Mouse (Mus musculus) erythroblast, embryonic 14.5 days (primary cell): ENCODE results near the gene Olfr957. TPM values are rescaled to one million over a fixed set of nuclear protein-coding genes. Genes with fewer than 3 reads are reported as not detected.

Source experiments
- H3K27me3 ChIP-seq: 2 replicates; pipeline ENCODE4 v1.6.1; 2012; ENCODE audit warnings: inconsistent platforms; ENCODE audit not compliant: control insufficient read depth
- H3K36me3 ChIP-seq: 2 replicates; pipeline ENCODE4 v1.6.1; 2012; ENCODE audit warnings: mild to moderate bottlenecking, inconsistent platforms; ENCODE audit not compliant: control insufficient read depth
- H3K4me1 ChIP-seq: 2 replicates; pipeline ENCODE4 v1.6.1; 2012; ENCODE audit warnings: inconsistent platforms; ENCODE audit not compliant: control insufficient read depth
- H3K4me3 ChIP-seq: replicated peaks from 2 replicates; pipeline ENCODE3; 2012; ENCODE audit warnings: moderate library complexity, mild to moderate bottlenecking, inconsistent platforms
- H3K9me3 ChIP-seq: 2 replicates; pipeline ENCODE4 v1.6.1; 2012; ENCODE audit warnings: low read length, inconsistent platforms, mixed read lengths; ENCODE audit not compliant: control insufficient read depth
- GATA1 ChIP-seq: IDR thresholded peaks from 2 replicates; pipeline ENCODE4 v1.6.1; 2012; ENCODE audit warnings: low read length, inconsistent platforms, mixed read lengths
- TAL1 ChIP-seq: IDR thresholded peaks from 3 replicates; pipeline ENCODE4 v1.6.1; 2012; ENCODE audit warnings: low read length, inconsistent platforms, mixed read lengths
- polyA plus RNA-seq: library from polyadenylated mRNA; stranded (reverse); fragments of >175 nt; gene quantifications from 2 replicates; pipeline ENCODE4 v1.2.3, GENCODE M21; 2012

Olfr957 gene
- polyA plus RNA-seq, 1 experiment = not detected

DNA sequence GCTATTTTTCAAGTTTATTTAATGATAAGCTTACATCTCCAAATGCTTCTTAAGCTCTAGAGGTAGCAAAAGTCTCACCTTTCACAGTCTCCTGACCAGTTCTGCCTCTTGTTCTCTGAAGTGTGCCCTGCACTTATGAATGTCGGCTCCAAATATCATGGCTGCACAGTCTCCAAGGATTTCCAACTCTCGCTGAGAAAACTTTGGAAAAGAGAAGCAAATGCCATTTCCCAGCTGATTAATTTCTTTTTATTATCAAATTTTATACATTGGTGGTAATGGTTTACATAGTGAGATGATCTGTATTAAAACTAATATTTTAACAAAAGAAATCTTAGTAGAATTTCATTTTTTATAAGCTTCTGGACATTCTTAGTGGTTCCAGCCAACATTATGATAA, 21.7 kb downstream of the Olfr957 start, which contains the start of gene Olfr44:
Gene Olfr44 (minus strand): TSS at position 101 of the 400 bp plus-strand sequence.
- no peak within 1 kb of the TSS for H3K4me3 ChIP-seq
- no peaks in the 10 kb centered on the region for H3K9me3 ChIP-seq
- TF ChIP-seq GATA1 (no peak), TAL1 (no peak)
- no peaks in the 10 kb centered on the region for H3K36me3 ChIP-seq
- H3K4me1 ChIP-seq = no peaks in the 10 kb centered on the region
- no peaks in the 10 kb centered on the region for H3K27me3 ChIP-seq

DNA sequence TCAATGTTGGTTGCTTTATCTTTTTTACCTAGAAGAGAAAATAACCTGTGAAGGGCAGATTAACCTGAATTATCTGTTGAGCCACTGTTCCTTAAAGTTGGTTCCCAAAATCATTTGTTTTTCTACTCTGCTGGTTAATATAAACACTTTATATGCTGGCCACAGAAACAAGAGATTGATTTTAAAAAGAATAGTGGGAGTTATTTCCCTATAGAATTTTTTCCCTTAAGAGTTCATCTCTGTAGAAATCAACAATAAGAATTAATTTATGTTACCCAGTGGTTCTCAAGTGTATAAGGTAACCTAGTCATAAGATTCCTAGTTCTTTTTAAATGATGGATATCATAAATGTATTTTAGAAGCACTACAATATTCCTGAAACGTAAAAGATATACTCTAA, 43.8 kb downstream of the Olfr957 start, which contains the start of gene Olfr955:
Gene Olfr955 (minus strand): TSS at position 101 of the 400 bp plus-strand sequence.
- no peaks in the 10 kb centered on the region for H3K4me1 ChIP-seq
- H3K36me3 ChIP-seq = no peaks in the 10 kb centered on the region
- H3K27me3 ChIP-seq = no peaks in the 10 kb centered on the region
- H3K9me3 ChIP-seq = no peaks in the 10 kb centered on the region
- H3K4me3 ChIP-seq = no peak within 1 kb of the TSS
- no peak for TF ChIP-seq GATA1
- TF ChIP-seq TAL1 = no peak

Other genes starting within 250 kb of the Olfr957 start
- gene Olfr945, start 239.0 kb downstream of the Olfr957 start, polyA plus RNA-seq = not detected in 2 replicates
- not detected in 2 replicates for gene Olfr948, start 189.8 kb downstream of the Olfr957 start, polyA plus RNA-seq
- gene Olfr951, start 128.4 kb downstream of the Olfr957 start, polyA plus RNA-seq = not detected in 2 replicates
- not detected in 2 replicates for gene Olfr952, start 88.7 kb downstream of the Olfr957 start, polyA plus RNA-seq
- gene Olfr954, start 59.1 kb downstream of the Olfr957 start, polyA plus RNA-seq = not detected in 2 replicates
- gene Olfr955, start 43.9 kb downstream of the Olfr957 start, polyA plus RNA-seq = not detected in 2 replicates
- gene Olfr44, start 21.8 kb downstream of the Olfr957 start, polyA plus RNA-seq = not detected in 2 replicates
- gene Olfr958, start 38.2 kb upstream of the Olfr957 start, polyA plus RNA-seq = 0.01 TPM in 1 of 2 replicates, not detected in the other
- gene Olfr959, start 59.8 kb upstream of the Olfr957 start, polyA plus RNA-seq = not detected in 2 replicates
- not detected in 2 replicates for gene AW551984, start 88.6 kb upstream of the Olfr957 start, polyA plus RNA-seq
- gene Olfr148, start 94.8 kb upstream of the Olfr957 start, polyA plus RNA-seq = not detected in 2 replicates
- not detected in 2 replicates for gene Olfr960, start 105.6 kb upstream of the Olfr957 start, polyA plus RNA-seq
- not detected in 2 replicates for gene Olfr961, start 129.3 kb upstream of the Olfr957 start, polyA plus RNA-seq
- not detected in 2 replicates for gene Olfr963, start 151.4 kb upstream of the Olfr957 start, polyA plus RNA-seq
- gene Olfr149, start 191.3 kb upstream of the Olfr957 start, polyA plus RNA-seq = not detected in 2 replicates
- gene Olfr965, start 195.5 kb upstream of the Olfr957 start, polyA plus RNA-seq = not detected in 2 replicates
- gene Olfr150, start 215.2 kb upstream of the Olfr957 start, polyA plus RNA-seq = not detected in 2 replicates
- gene Olfr967, start 230.4 kb upstream of the Olfr957 start, polyA plus RNA-seq = not detected in 2 replicates